Mouse (Mus musculus) hematopoietic multipotent progenitor cell, adult 10-12 weeks (in vitro differentiated cells): Measurements from ENCODE around the gene Zfp560. TPM values are rescaled to one million over a fixed set of nuclear protein-coding genes. Genes with fewer than 3 reads are reported as not detected.

Experiments used
- polyA plus RNA-seq: library from polyadenylated mRNA; stranded (reverse); fragments of >175 nt; gene quantifications from 2 replicates; pipeline ENCODE4 v1.2.3, GENCODE M21; 2012; ENCODE audit warnings: low replicate concordance

Zfp560 gene
- polyA plus RNA-seq, result 0.25 and 1.2 TPM in 2 replicates

DNA sequence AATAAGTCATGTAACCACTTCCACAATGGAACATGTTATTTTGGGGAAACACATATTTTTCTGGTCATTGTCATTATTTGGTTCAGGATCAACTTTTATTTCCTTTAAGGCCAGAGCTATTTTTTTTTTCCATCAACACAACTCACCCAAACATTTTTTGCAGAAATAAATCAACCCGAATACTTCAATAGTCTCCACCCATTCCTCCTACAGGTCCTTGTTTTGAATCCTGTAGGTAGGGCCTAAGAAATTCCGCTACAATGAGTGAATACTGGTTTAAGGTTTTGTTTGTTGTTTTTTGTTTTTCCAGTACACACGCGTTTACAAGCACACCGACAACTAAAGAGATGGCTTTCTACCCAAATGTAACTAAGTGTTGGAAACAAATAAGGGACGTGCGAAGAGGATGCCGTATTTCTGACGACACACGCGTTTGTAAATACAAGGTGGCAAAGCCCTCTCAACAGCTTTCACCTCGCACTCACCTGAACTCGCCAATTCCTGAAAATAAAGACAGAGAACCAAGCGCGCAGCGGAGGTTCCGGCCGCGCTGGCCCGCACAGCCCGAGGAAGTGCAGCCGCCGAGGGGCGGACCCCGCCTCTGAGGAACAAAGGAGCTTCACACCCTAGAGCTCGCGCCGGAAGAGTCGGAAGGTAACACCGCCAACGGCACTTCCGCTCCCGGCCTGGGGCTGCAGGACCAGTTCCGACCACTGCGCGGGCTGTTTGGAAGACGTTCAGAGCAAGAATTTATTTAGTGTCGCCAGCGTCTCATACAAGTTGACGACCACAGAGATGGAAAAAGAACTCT, at the start of gene Zfp560:
Gene Zfp560 (minus strand): TSS at position 646 of the 811 bp plus-strand sequence.

DNA sequence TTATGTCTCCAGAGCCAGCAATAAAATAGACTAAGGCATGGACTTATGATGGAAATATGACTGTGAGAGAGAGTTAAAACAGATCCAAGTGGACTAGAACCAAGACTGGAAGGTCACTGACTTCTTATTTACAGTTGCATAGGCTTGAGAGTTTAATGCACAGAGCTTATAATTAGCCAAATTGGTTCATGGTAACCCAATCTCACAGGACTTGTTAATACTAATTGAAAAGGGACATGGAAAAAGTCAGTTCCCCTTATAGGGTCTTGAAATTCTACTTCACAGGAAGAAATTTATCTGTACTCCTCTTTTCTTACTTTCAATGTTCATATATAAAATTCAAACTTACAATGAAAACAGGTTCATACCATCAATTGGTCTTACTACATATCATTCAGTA, 49.0 kb downstream of the Zfp560 start, which contains the start of gene Olfr18:
Gene Olfr18 (minus strand): TSS at position 101 of the 400 bp plus-strand sequence.

DNA sequence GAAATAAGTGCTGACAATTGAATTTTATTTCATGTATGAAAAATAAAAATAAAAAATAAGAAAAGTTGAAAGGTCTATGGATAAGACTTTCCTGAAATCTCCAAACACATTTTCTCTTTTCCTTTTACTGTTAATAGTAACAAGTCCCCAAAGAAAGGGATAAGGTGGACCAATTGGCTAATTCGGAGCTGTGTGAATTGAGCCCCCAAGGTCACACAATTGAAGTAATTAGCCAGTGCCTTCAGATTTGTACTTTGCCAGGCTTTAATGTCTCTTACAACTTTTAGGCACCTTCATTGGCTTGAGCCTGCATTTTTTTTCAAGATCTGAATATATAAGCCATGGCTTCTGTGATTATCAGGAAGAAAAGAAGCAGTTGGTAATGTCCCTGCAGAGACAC, 86.7 kb downstream of the Zfp560 start, which contains the start of gene Olfr873:
Gene Olfr873 (plus strand): TSS at position 301 of the 400 bp plus-strand sequence.

Other genes starting within 250 kb of the Zfp560 start
- not detected in 2 replicates for gene Olfr870, start 211.1 kb downstream of the Zfp560 start, polyA plus RNA-seq
- not detected in 2 replicates for gene Olfr871, start 173.0 kb downstream of the Zfp560 start, polyA plus RNA-seq
- gene Olfr872, start 148.1 kb downstream of the Zfp560 start, polyA plus RNA-seq, result not detected in 2 replicates
- gene Olfr39, start 102.8 kb downstream of the Zfp560 start, polyA plus RNA-seq, result not detected in 2 replicates
- gene Olfr873, start 86.6 kb downstream of the Zfp560 start, polyA plus RNA-seq, result not detected in 2 replicates
- gene Olfr18, start 49.1 kb downstream of the Zfp560 start, polyA plus RNA-seq, result not detected in 2 replicates
- 0.29 and 0.77 TPM in 2 replicates for gene Zfp26, start 75.0 kb upstream of the Zfp560 start, polyA plus RNA-seq
- 6.2 and 8.7 TPM in 2 replicates for gene Zfp426, start 107.6 kb upstream of the Zfp560 start, polyA plus RNA-seq
- 0.92 and 1.7 TPM in 2 replicates for gene Zfp266, start 136.2 kb upstream of the Zfp560 start, polyA plus RNA-seq
- 6.8 and 10.8 TPM in 2 replicates for gene Zfp846, start 196.1 kb upstream of the Zfp560 start, polyA plus RNA-seq